Mouse (Mus musculus): ENCODE measurements around the gene Mapk3. TPM values are rescaled to one million over a fixed set of nuclear protein-coding genes. Genes with fewer than 3 reads are reported as not detected.

Gene Mapk3
- polyA plus RNA-seq, 1 experiment, result 337 TPM

- no peak within 1 kb of the TSS for H3K27ac ChIP-seq (ENCODE audit: control insufficient read depth, insufficient read depth, low read depth, low read length)
- H3K36me3 ChIP-seq (ENCODE audit: control insufficient read depth, insufficient read depth, low read length), result no peaks in the 10 kb centered on the region; the same call in 1 of the 2 replicates
- H3K4me1 ChIP-seq (ENCODE audit: control insufficient read depth, insufficient read depth, low read length), result peaks cover 5% of the 10 kb centered on the region; the same call in 1 of the 2 replicates
- no peak within 1 kb of the TSS for H3K4me3 ChIP-seq (ENCODE audit: control insufficient read depth, low read depth, low read length)
- no peaks in the 10 kb centered on the region for H3K27me3 ChIP-seq (ENCODE audit: control insufficient read depth, insufficient read depth, low read length)
- no peak for TF ChIP-seq POLR2A (IDR thresholded peaks at IDR 0.05; ENCODE audit: control insufficient read depth, low read depth, low read length)
These were observed 6.8 kb downstream of the Mapk3 start, which contains the start of gene Gdpd3 for GRCm38 (mm10) chr7:126766201-126766600. TSS of gene Gdpd3 (plus strand) at chr7:126766334.

DNA sequence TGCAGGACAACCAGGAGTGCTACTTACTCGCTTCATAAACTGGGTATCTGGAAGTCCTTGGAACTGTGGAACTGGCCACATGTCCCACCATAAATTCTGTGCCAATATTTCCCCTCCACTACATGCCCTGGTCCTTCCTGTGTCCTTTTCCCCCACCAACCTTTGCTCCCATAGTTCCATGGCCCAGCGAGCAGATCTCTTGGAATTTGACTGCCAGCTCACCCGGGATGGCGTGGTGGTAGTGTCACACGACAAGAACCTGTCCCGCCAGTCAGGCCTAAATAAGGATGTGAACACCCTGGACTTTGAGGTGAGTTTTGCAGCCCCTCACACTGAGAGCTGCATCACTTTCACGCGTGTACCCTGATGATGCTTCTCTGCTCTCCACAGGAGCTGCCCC is 7.6 kb downstream of the Mapk3 start:
- Histone ChIP-seq H3K27ac (ENCODE audit: control insufficient read depth, insufficient read depth, low read depth, low read length) (no peak overlapping the region), H3K36me3 (ENCODE audit: control insufficient read depth, insufficient read depth, low read length) (no peaks in the 10 kb centered on the region), H3K4me1 (ENCODE audit: control insufficient read depth, insufficient read depth, low read length) (no peaks in the 10 kb centered on the region; the same call in 1 of the 2 replicates), H3K27me3 (ENCODE audit: control insufficient read depth, insufficient read depth, low read length) (no peaks in the 10 kb centered on the region), H3K4me3 (ENCODE audit: control insufficient read depth, low read depth, low read length) (no peak overlapping the region)
- TF ChIP-seq CTCF (IDR thresholded peaks at IDR 0.05; ENCODE audit: control insufficient read depth, insufficient read depth, insufficient replicate concordance, low read depth, low read length) (no peak), POLR2A (IDR thresholded peaks at IDR 0.05; ENCODE audit: control insufficient read depth, low read depth, low read length) (no peak)

DNA sequence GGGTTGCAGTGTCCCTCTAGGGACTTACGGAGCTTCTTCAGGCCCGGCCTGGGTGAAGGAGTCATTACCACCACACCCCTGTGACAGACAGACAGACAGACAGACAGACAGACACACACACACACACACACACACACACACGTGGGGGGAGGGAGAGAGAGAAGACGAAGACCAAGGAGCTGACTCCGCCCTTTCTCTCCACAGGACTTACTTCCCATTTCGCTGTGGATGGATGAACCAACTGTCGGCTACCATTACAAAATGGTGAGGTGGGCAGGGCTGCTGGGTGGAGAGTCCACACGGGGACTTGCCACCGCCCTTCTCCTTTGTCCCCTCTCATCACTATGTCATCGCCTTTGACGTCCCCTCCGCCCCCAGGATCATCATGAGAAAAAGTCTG is 11.4 kb downstream of the Mapk3 start:
- Histone ChIP-seq H3K36me3 (ENCODE audit: control insufficient read depth, insufficient read depth, low read length) (no peaks in the 10 kb centered on the region), H3K27ac (ENCODE audit: control insufficient read depth, insufficient read depth, low read depth, low read length) (no peak overlapping the region), H3K4me3 (ENCODE audit: control insufficient read depth, low read depth, low read length) (no peak overlapping the region), H3K27me3 (ENCODE audit: control insufficient read depth, insufficient read depth, low read length) (no peaks in the 10 kb centered on the region), H3K4me1 (ENCODE audit: control insufficient read depth, insufficient read depth, low read length) (peaks cover 2% of the 10 kb centered on the region; the same call in 1 of the 2 replicates)
- TF ChIP-seq POLR2A (IDR thresholded peaks at IDR 0.05; ENCODE audit: control insufficient read depth, low read depth, low read length) (no peak), CTCF (IDR thresholded peaks at IDR 0.05; ENCODE audit: control insufficient read depth, insufficient read depth, insufficient replicate concordance, low read depth, low read length) (no peak)

- no peak for TF ChIP-seq CTCF (IDR thresholded peaks at IDR 0.05; ENCODE audit: control insufficient read depth, insufficient read depth, insufficient replicate concordance, low read depth, low read length)
- TF ChIP-seq POLR2A (IDR thresholded peaks at IDR 0.05; ENCODE audit: control insufficient read depth, low read depth, low read length), result no peak
- Histone ChIP-seq H3K4me3 (ENCODE audit: control insufficient read depth, low read depth, low read length) (no peak overlapping the region), H3K27me3 (ENCODE audit: control insufficient read depth, insufficient read depth, low read length) (no peaks in the 10 kb centered on the region), H3K36me3 (ENCODE audit: control insufficient read depth, insufficient read depth, low read length) (no peaks in the 10 kb centered on the region), H3K4me1 (ENCODE audit: control insufficient read depth, insufficient read depth, low read length) (peaks cover 15% of the 10 kb centered on the region), H3K27ac (ENCODE audit: control insufficient read depth, insufficient read depth, low read depth, low read length) (no peak overlapping the region)
These were observed 13.9 kb downstream of the Mapk3 start for GRCm38 (mm10) chr7:126773351-126773750.

DNA sequence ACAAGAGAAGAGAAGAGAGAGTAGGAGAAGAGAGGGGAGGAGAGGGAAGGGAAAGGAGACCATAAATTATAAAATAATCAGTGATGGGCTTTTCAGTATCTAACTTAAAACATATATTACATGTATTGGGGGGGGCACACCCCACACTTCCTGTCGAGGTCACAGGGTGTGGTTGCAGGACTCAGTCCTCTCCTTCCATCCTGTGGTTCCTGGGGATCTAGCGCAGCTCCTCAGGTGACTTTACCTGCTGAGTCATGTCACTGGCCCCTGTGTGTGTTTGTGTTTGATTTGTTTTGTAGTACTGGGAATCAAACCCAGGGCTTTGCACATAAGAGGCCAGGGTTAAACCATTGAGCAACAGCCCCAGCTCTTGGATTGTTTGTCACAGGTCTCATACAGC is 15.1 kb downstream of the Mapk3 start:
- H3K27ac ChIP-seq (ENCODE audit: control insufficient read depth, insufficient read depth, low read depth, low read length), result no peak overlapping the region
- H3K4me3 ChIP-seq (ENCODE audit: control insufficient read depth, low read depth, low read length), result no peak overlapping the region
- no peak for TF ChIP-seq CTCF (IDR thresholded peaks at IDR 0.05; ENCODE audit: control insufficient read depth, insufficient read depth, insufficient replicate concordance, low read depth, low read length)
- TF ChIP-seq POLR2A (IDR thresholded peaks at IDR 0.05; ENCODE audit: control insufficient read depth, low read depth, low read length), result no peak
- H3K27me3 ChIP-seq (ENCODE audit: control insufficient read depth, insufficient read depth, low read length), result no peaks in the 10 kb centered on the region
- peaks cover 15% of the 10 kb centered on the region for H3K4me1 ChIP-seq (ENCODE audit: control insufficient read depth, insufficient read depth, low read length)
- H3K36me3 ChIP-seq (ENCODE audit: control insufficient read depth, insufficient read depth, low read length), result no peaks in the 10 kb centered on the region

- Histone ChIP-seq H3K27me3 (ENCODE audit: control insufficient read depth, insufficient read depth, low read length) (no peaks in the 10 kb centered on the region), H3K36me3 (ENCODE audit: control insufficient read depth, insufficient read depth, low read length) (no peaks in the 10 kb centered on the region), H3K4me3 (ENCODE audit: control insufficient read depth, low read depth, low read length) (no peak overlapping the region), H3K4me1 (ENCODE audit: control insufficient read depth, insufficient read depth, low read length) (peaks cover 19% of the 10 kb centered on the region), H3K27ac (ENCODE audit: control insufficient read depth, insufficient read depth, low read depth, low read length) (no peak overlapping the region)
- TF ChIP-seq POLR2A (IDR thresholded peaks at IDR 0.05; ENCODE audit: control insufficient read depth, low read depth, low read length) (no peak), CTCF (IDR thresholded peaks at IDR 0.05; ENCODE audit: control insufficient read depth, insufficient read depth, insufficient replicate concordance, low read depth, low read length) (no peak)
These were observed 16.0 kb downstream of the Mapk3 start for GRCm38 (mm10) chr7:126775185-126775977.

DNA sequence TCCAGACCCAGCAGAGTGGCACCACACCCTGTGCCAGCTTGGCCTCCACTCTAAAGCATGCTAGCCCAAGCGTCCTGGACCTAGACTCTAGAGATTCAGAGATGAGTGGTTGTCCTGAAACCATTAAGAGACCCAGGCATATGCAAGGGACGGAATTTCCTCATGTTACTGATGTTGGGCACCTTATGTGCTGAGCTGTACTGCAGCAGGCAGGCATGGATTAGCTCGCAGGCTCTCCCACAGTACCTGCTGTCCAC is 16.5 kb downstream of the Mapk3 start:
- no peaks in the 10 kb centered on the region for H3K36me3 ChIP-seq (ENCODE audit: control insufficient read depth, insufficient read depth, low read length)
- no peak overlapping the region for H3K4me3 ChIP-seq (ENCODE audit: control insufficient read depth, low read depth, low read length)
- no peaks in the 10 kb centered on the region for H3K27me3 ChIP-seq (ENCODE audit: control insufficient read depth, insufficient read depth, low read length)
- TF ChIP-seq POLR2A (IDR thresholded peaks at IDR 0.05; ENCODE audit: control insufficient read depth, low read depth, low read length) (no peak), CTCF (IDR thresholded peaks at IDR 0.05; ENCODE audit: control insufficient read depth, insufficient read depth, insufficient replicate concordance, low read depth, low read length) (no peak)
- H3K4me1 ChIP-seq (ENCODE audit: control insufficient read depth, insufficient read depth, low read length), result peaks cover 19% of the 10 kb centered on the region
- no peak overlapping the region for H3K27ac ChIP-seq (ENCODE audit: control insufficient read depth, insufficient read depth, low read depth, low read length)

Measured in testis, adult 2 months (tissue).